Mouse (Mus musculus): ENCODE results near the gene 4931414P19Rik. TPM values are rescaled to one million over a fixed set of nuclear protein-coding genes. Genes with fewer than 3 reads are reported as not detected.
A peak's percentile ranks its signal among the peaks of the same experiment; 100 is the strongest.

Gene 4931414P19Rik
- total RNA-seq, 1 experiment, result 4.8 TPM

GRCm38 (mm10) chr14:54594631-54595414, 11.0 kb downstream of the 4931414P19Rik start:
- in situ Hi-C loops (cut with MboI; ENCODE audit: low sequenced_read_pairs in 2 of 2, unreplicated experiment in 2 of 2), result no loop called here
- Histone ChIP-seq H3K27ac (ENCODE audit: insufficient read depth, low read depth, low read length, poor library complexity, severe bottlenecking) (no peak overlapping the region), H3K36me3 (ENCODE audit: control insufficient read depth, insufficient read depth, low read length, poor library complexity, severe bottlenecking) (no peaks in the 10 kb centered on the region)

GRCm38 (mm10) chr14:54594055-54594454, 11.7 kb downstream of the 4931414P19Rik start:
- in situ Hi-C loops (cut with MboI; ENCODE audit: low sequenced_read_pairs in 2 of 2, unreplicated experiment in 2 of 2), result no loop called here
- DNase-seq (ENCODE audit: low read depth, low spot score), result no peak
- no peaks in the 10 kb centered on the region for H3K36me3 ChIP-seq (ENCODE audit: control insufficient read depth, insufficient read depth, low read length, poor library complexity, severe bottlenecking)

More at GRCm38 (mm10) chr14:54594631-54595414, 11.0 kb downstream of the 4931414P19Rik start:
- Histone ChIP-seq H3K9me3 (ENCODE audit: control insufficient read depth, insufficient read depth, low read depth, low read length) (no peaks in the 10 kb centered on the region), H3K4me1 (ENCODE audit: control insufficient read depth in 2 of 2, insufficient read depth in 2 of 2, low read length in 2 of 2, poor library complexity in 1 of 2) (peaks cover 0 to 13% of the 10 kb centered on the region in 2 experiments; a peak in 2 of 4 replicates), H3K9ac (ENCODE audit: insufficient read depth, low read depth, low read length, poor library complexity, severe bottlenecking) (peak overlapping the region; percentile 37), H3K4me3 (ENCODE audit: insufficient read depth in 1 of 2, low read depth in 1 of 2, low read length in 2 of 2, poor library complexity in 1 of 2, severe bottlenecking in 1 of 2) (peak overlapping the region; percentile 64 to 68)
- no peak for DNase-seq (ENCODE audit: low read depth, low spot score)
- TF ChIP-seq MAFK (IDR thresholded peaks at IDR 0.05; ENCODE audit: insufficient read depth, low read depth, low read length) (no peak), HCFC1 (IDR thresholded peaks at IDR 0.05; ENCODE audit: borderline replicate concordance, insufficient read depth, low read length) (no peak), CHD2 (IDR thresholded peaks at IDR 0.05; ENCODE audit: low read depth, low read length) (no peak), ZNF384 (IDR thresholded peaks at IDR 0.05; ENCODE audit: low read depth, low read length) (no peak), ZC3H11A (IDR thresholded peaks at IDR 0.05; ENCODE audit: borderline replicate concordance, low read depth, low read length) (no peak)

GRCm38 (mm10) chr14:54592319-54592934, 13.4 kb downstream of the 4931414P19Rik start:
- DNase-seq (ENCODE audit: low read depth, low spot score), result no peak
- H3K4me1 ChIP-seq (ENCODE audit: control insufficient read depth in 2 of 2, insufficient read depth in 2 of 2, low read length in 2 of 2, poor library complexity in 1 of 2), result peaks cover 0 to 15% of the 10 kb centered on the region in 2 experiments; a peak in 2 of 4 replicates
- in situ Hi-C loops (cut with MboI; ENCODE audit: low sequenced_read_pairs in 2 of 2, unreplicated experiment in 2 of 2), result no loop called here
- no peak overlapping the region for H3K4me3 ChIP-seq (ENCODE audit: insufficient read depth in 1 of 2, low read depth in 1 of 2, low read length in 2 of 2, poor library complexity in 1 of 2, severe bottlenecking in 1 of 2)
- TF ChIP-seq CHD2 (IDR thresholded peaks at IDR 0.05; ENCODE audit: low read depth, low read length), result no peak
- H3K27ac ChIP-seq (ENCODE audit: insufficient read depth, low read depth, low read length, poor library complexity, severe bottlenecking), result no peak overlapping the region
- H3K36me3 ChIP-seq (ENCODE audit: control insufficient read depth, insufficient read depth, low read length, poor library complexity, severe bottlenecking), result no peaks in the 10 kb centered on the region
- no peak overlapping the region for H3K9ac ChIP-seq (ENCODE audit: insufficient read depth, low read depth, low read length, poor library complexity, severe bottlenecking)
- H3K9me3 ChIP-seq (ENCODE audit: control insufficient read depth, insufficient read depth, low read depth, low read length), result no peaks in the 10 kb centered on the region

More at GRCm38 (mm10) chr14:54594055-54594454, 11.7 kb downstream of the 4931414P19Rik start:
- no peak overlapping the region for H3K27ac ChIP-seq (ENCODE audit: insufficient read depth, low read depth, low read length, poor library complexity, severe bottlenecking)
- H3K4me1 ChIP-seq (ENCODE audit: control insufficient read depth in 2 of 2, insufficient read depth in 2 of 2, low read length in 2 of 2, poor library complexity in 1 of 2), result peaks cover 0 to 13% of the 10 kb centered on the region in 2 experiments; a peak in 2 of 4 replicates
- no peak overlapping the region for H3K4me3 ChIP-seq (ENCODE audit: insufficient read depth in 1 of 2, low read depth in 1 of 2, low read length in 2 of 2, poor library complexity in 1 of 2, severe bottlenecking in 1 of 2)
- H3K9ac ChIP-seq (ENCODE audit: insufficient read depth, low read depth, low read length, poor library complexity, severe bottlenecking), result no peak overlapping the region
- TF ChIP-seq CHD2 (IDR thresholded peaks at IDR 0.05; ENCODE audit: low read depth, low read length) (0 out of 2 replicates have a peak, but pooled peaks have one; percentile 49), ZC3H11A (IDR thresholded peaks at IDR 0.05; ENCODE audit: borderline replicate concordance, low read depth, low read length) (no peak)
- H3K9me3 ChIP-seq (ENCODE audit: control insufficient read depth, insufficient read depth, low read depth, low read length), result no peaks in the 10 kb centered on the region

GRCm38 (mm10) chr14:54591056-54591455, 14.7 kb downstream of the 4931414P19Rik start:
- no peak overlapping the region for H3K27ac ChIP-seq (ENCODE audit: insufficient read depth, low read depth, low read length, poor library complexity, severe bottlenecking)
- H3K4me1 ChIP-seq (ENCODE audit: control insufficient read depth in 2 of 2, insufficient read depth in 2 of 2, low read length in 2 of 2, poor library complexity in 1 of 2), result peaks cover 0 to 15% of the 10 kb centered on the region in 2 experiments; a peak in 2 of 4 replicates
- TF ChIP-seq ZNF384 (IDR thresholded peaks at IDR 0.05; ENCODE audit: low read depth, low read length) (no peak), CHD2 (IDR thresholded peaks at IDR 0.05; ENCODE audit: low read depth, low read length) (no peak), MAFK (IDR thresholded peaks at IDR 0.05; ENCODE audit: insufficient read depth, low read depth, low read length) (no peak), HCFC1 (IDR thresholded peaks at IDR 0.05; ENCODE audit: borderline replicate concordance, insufficient read depth, low read length) (no peak), ZC3H11A (IDR thresholded peaks at IDR 0.05; ENCODE audit: borderline replicate concordance, low read depth, low read length) (no peak)
- no peak for DNase-seq (ENCODE audit: low read depth, low spot score)
- no peaks in the 10 kb centered on the region for H3K9me3 ChIP-seq (ENCODE audit: control insufficient read depth, insufficient read depth, low read depth, low read length)
- in situ Hi-C loops (cut with MboI; ENCODE audit: low sequenced_read_pairs in 2 of 2, unreplicated experiment in 2 of 2), result no loop called here
- no peak overlapping the region for H3K9ac ChIP-seq (ENCODE audit: insufficient read depth, low read depth, low read length, poor library complexity, severe bottlenecking)
- no peaks in the 10 kb centered on the region for H3K36me3 ChIP-seq (ENCODE audit: control insufficient read depth, insufficient read depth, low read length, poor library complexity, severe bottlenecking)
- peak overlapping the region; percentile 6 to 19; a peak in 2 of 4 replicates for H3K4me3 ChIP-seq (ENCODE audit: insufficient read depth in 1 of 2, low read depth in 1 of 2, low read length in 2 of 2, poor library complexity in 1 of 2, severe bottlenecking in 1 of 2)
